ENCODE assay signal across 21 mouse cellular contexts in genomic region chr4:143379480-143379879, GRCm38 (mm10). TPM values are rescaled to one million over a fixed set of nuclear protein-coding genes. Genes with fewer than 3 reads are reported as not detected.
DNase-seq lines count a peak whose midpoint lies in the region; ATAC-seq lines count a peak whose summit lies in the region.
"Had no signal": no experiment of that assay in that cellular context is flagged by ENCODE, and none has a peak within 500 bp of the region (broad histone marks: within the 10 kb centered on the region; RNA-seq: fewer than 3 reads in every experiment).

No protein-coding gene starts in this region.

- no peak overlapping the region for H3K27ac ChIP-seq in heart, embryonic 11.5 days (ENCODE audit: low read depth, low read length)
- H3K27ac ChIP-seq in forebrain, embryonic 16.5 days (ENCODE audit: low read length): no peak overlapping the region
- H3K27ac ChIP-seq in neural tube, embryonic 13.5 days (replicated peaks): peak overlapping the region; percentile 59
- H3K27ac ChIP-seq: limb, embryonic 15.5 days; stomach, postnatal 0 days had no signal

- no peak overlapping the region for H3K9ac ChIP-seq in heart, embryonic 11.5 days (ENCODE audit: low read depth, low read length)
- no peak overlapping the region for H3K9ac ChIP-seq in forebrain, embryonic 16.5 days (replicated peaks; ENCODE audit: low read depth, low read length)
- peak overlapping the region; percentile 38; the same call in 1 of the 2 replicates for H3K9ac ChIP-seq in neural tube, embryonic 13.5 days
- H3K9ac ChIP-seq: limb, embryonic 15.5 days had no signal

- intact Hi-C loops in heart, postnatal 36 days (cut with DNase I): no loop called here

- H3K4me1 ChIP-seq in heart, embryonic 11.5 days (ENCODE audit: control insufficient read depth, insufficient read depth, low read length): no peaks in the 10 kb centered on the region
- no peaks in the 10 kb centered on the region for H3K4me1 ChIP-seq in forebrain, embryonic 16.5 days (replicated peaks; ENCODE audit: control insufficient read depth, insufficient read depth, low read length)
- H3K4me1 ChIP-seq in neural tube, embryonic 13.5 days (replicated peaks): peaks cover 16% of the 10 kb centered on the region
- H3K4me1 ChIP-seq: limb, embryonic 15.5 days had no signal

- no peak overlapping the region for H3K4me3 ChIP-seq in heart, embryonic 11.5 days (ENCODE audit: low read depth, low read length)
- H3K4me3 ChIP-seq in forebrain, embryonic 16.5 days (replicated peaks; ENCODE audit: low read length): no peak overlapping the region
- H3K4me3 ChIP-seq in neural tube, embryonic 13.5 days: no peak overlapping the region
- H3K4me3 ChIP-seq: limb, embryonic 15.5 days had no signal

- H3K4me2 ChIP-seq in heart, embryonic 11.5 days: no peak overlapping the region
- H3K4me2 ChIP-seq in forebrain, embryonic 16.5 days (ENCODE audit: low read length): no peak overlapping the region
- H3K4me2 ChIP-seq in neural tube, embryonic 13.5 days: peak overlapping the region; percentile 42
- H3K4me2 ChIP-seq: limb, embryonic 15.5 days had no signal

- ATAC-seq in heart, embryonic 11.5 days (replicated peaks; ENCODE audit: insufficient number of reproducible peaks, low FRiP score, low TSS enrichment): 0 out of 2 replicates have a peak, but pooled peaks have one; percentile 19
- peak; percentile 18; the same call in 1 of the 2 replicates for ATAC-seq in forebrain, embryonic 16.5 days
- ATAC-seq in neural tube, embryonic 13.5 days (ENCODE audit: low read depth): peak; percentile 69

- no peaks in the 10 kb centered on the region for H3K36me3 ChIP-seq in heart, embryonic 11.5 days (ENCODE audit: control insufficient read depth, insufficient read depth, low read length)
- H3K36me3 ChIP-seq in forebrain, embryonic 16.5 days (ENCODE audit: control insufficient read depth, insufficient read depth): no peaks in the 10 kb centered on the region
- H3K36me3 ChIP-seq in neural tube, embryonic 13.5 days: no peaks in the 10 kb centered on the region
- H3K36me3 ChIP-seq: limb, embryonic 15.5 days had no signal

- H3K9me3 ChIP-seq in heart, embryonic 11.5 days (replicated peaks; ENCODE audit: control insufficient read depth, low read length): no peaks in the 10 kb centered on the region
- H3K9me3 ChIP-seq in forebrain, embryonic 16.5 days (ENCODE audit: control insufficient read depth, low read length): no peaks in the 10 kb centered on the region
- H3K9me3 ChIP-seq in neural tube, embryonic 13.5 days: no peaks in the 10 kb centered on the region
- H3K9me3 ChIP-seq: limb, embryonic 15.5 days had no signal

- 49% methylated on average over 7 of the region's 7 CpGs for WGBS in heart, embryonic 11.5 days (ENCODE audit: insufficient replicate concordance)
- 34% methylated on average over 7 of the region's 7 CpGs for WGBS in forebrain, embryonic 16.5 days
- WGBS in neural tube, embryonic 13.5 days: 10% methylated on average over 7 of the region's 7 CpGs

- no peaks in the 10 kb centered on the region for H3K27me3 ChIP-seq in heart, embryonic 11.5 days (ENCODE audit: control insufficient read depth, insufficient read depth, low read length)
- no peaks in the 10 kb centered on the region for H3K27me3 ChIP-seq in forebrain, embryonic 16.5 days (replicated peaks; ENCODE audit: control insufficient read depth, insufficient read depth, low read length)
- H3K27me3 ChIP-seq in neural tube, embryonic 13.5 days: no peaks in the 10 kb centered on the region

- no peak for DNase-seq in heart, postnatal 36 days
- peak; percentile 53 for DNase-seq in mesoderm, embryonic 11.5 days (ENCODE audit: low read depth, low spot score)
- no peak for DNase-seq in B cell, adult 2 months
- no peak for DNase-seq in cerebellum, postnatal 10 days
- no peak for DNase-seq in cerebellum, adult 11 months
- DNase-seq: adrenal gland, adult 8-10 months; heart, postnatal 14 days; kidney, adult 8-10 months; lung, adult 18-20 months; right cerebral cortex, adult 18-20 months; thymus, postnatal 4 days had no signal

RNA-seq across cellular contexts. Expression of gene Pramel1, which starts 14.7 kb away (rescaled TPM):
- not detected in 2 replicates for polyA plus RNA-seq in heart, embryonic 11.5 days (2014; fragmentation: Nextera tagmentation; extraction: Ambion mirVana)
- not detected for total RNA-seq in heart, postnatal 36 days (2021)
- polyA plus RNA-seq in forebrain, embryonic 16.5 days (2015; fragmentation: Nextera tagmentation; extraction: Ambion mirVana): not detected in 2 replicates
- polyA plus RNA-seq in neural tube, embryonic 13.5 days (2015; fragmentation: Nextera tagmentation; extraction: Ambion mirVana): not detected in 2 replicates
- total RNA-seq: adrenal gland, adult 8-10 months; heart, adult 18-20 months; heart, postnatal 14 days; layer of hippocampus, adult 18-20 months; megakaryocyte progenitor cell, adult 5-6 weeks; neutrophil, adult 5-6 weeks had no signal
- polyA plus RNA-seq: limb, embryonic 15.5 days; spleen, adult 2 months; stomach, postnatal 0 days had no signal

RNA-seq across cellular contexts. Expression of gene Lrrc38, which starts 29.9 kb away (rescaled TPM):
- 0.23 TPM in 1 of 2 replicates, not detected in the other for polyA plus RNA-seq in heart, embryonic 11.5 days (2014; fragmentation: Nextera tagmentation; extraction: Ambion mirVana)
- under 1 TPM in 1 of 2 experiments, not detected in 1; 0.14 TPM for total RNA-seq in heart, postnatal 36 days (2021)
- 0.09 and 0.17 TPM in 2 replicates for polyA plus RNA-seq in forebrain, embryonic 16.5 days (2015; fragmentation: Nextera tagmentation; extraction: Ambion mirVana)
- 0.27 and 0.33 TPM in 2 replicates for polyA plus RNA-seq in neural tube, embryonic 13.5 days (2015; fragmentation: Nextera tagmentation; extraction: Ambion mirVana)
- total RNA-seq: heart, adult 18-20 months; megakaryocyte progenitor cell, adult 5-6 weeks; neutrophil, adult 5-6 weeks had no signal
- polyA plus RNA-seq: spleen, adult 2 months; stomach, postnatal 0 days had no signal

RNA-seq across cellular contexts. Expression of gene Pramef8, which starts 32.7 kb away (rescaled TPM):
- polyA plus RNA-seq in heart, embryonic 11.5 days (2014; fragmentation: Nextera tagmentation; extraction: Ambion mirVana): 13.6 and 13.7 TPM in 2 replicates
- 10 to 100 TPM in 1 of 2 experiments, 1 to 10 TPM in 1; 9.9 to 11.5 TPM for total RNA-seq in heart, postnatal 36 days (2021)
- polyA plus RNA-seq in forebrain, embryonic 16.5 days (2015; fragmentation: Nextera tagmentation; extraction: Ambion mirVana): 30.2 and 32.0 TPM in 2 replicates
- 21.7 and 22.2 TPM in 2 replicates for polyA plus RNA-seq in neural tube, embryonic 13.5 days (2015; fragmentation: Nextera tagmentation; extraction: Ambion mirVana)

Comparison
In these comparisons a context has a peak if more than half of its experiments do, and no peak if none do; other contexts are left out.
1. ATAC-seq: peak in every context shown above with its lines; median percentile 69 in neural tube, embryonic 13.5 days; 19 in heart, embryonic 11.5 days; 18 in forebrain, embryonic 16.5 days.